Mouse (Mus musculus): Measurements from ENCODE around the gene Thrap3. TPM values are rescaled to one million over a fixed set of nuclear protein-coding genes. Genes with fewer than 3 reads are reported as not detected.

The Thrap3 gene
- total RNA-seq (2021), result 100 to 1,000 TPM; 149 to 158 TPM
- long read RNA-seq, experiment 1, full-length matches to known transcripts, result 24 of 54 reads
- long read RNA-seq, experiment 1, partial matches to known transcripts, result 8 of 54 reads
- long read RNA-seq, experiment 1, other reads (novel, unspliced or antisense), result 22 of 54 reads
- long read RNA-seq, experiment 2, full-length matches to known transcripts, result 9 of 26 reads
- long read RNA-seq, experiment 2, partial matches to known transcripts, result 1 of 26 reads
- long read RNA-seq, experiment 2, other reads (novel, unspliced or antisense), result 16 of 26 reads

GRCm38 (mm10) chr4:126202303-126203181, at the start of gene Thrap3:
TSS of gene Thrap3 (minus strand) at chr4:126202760.
- intact Hi-C loops (cut with DNase I), result loop anchor here (1.0 kb wide), 1 partner anchor 60 kb away; the partner anchor contains the start of gene Trappc3
- peak; percentile 99 for DNase-seq (ENCODE audit: extremely low spot score in 1 of 2, low spot score in 2 of 2)
- Histone ChIP-seq H3K27ac (peak within 1 kb of the TSS; percentile 99), H3K4me3 (peak within 1 kb of the TSS; percentile 73)
- TF ChIP-seq CTCF (IDR thresholded peaks at IDR 0.05), result no peak

GRCm38 (mm10) chr4:126251655-126252254, 49.2 kb upstream of the Thrap3 start:
- DNase-seq (ENCODE audit: extremely low spot score in 1 of 2, low spot score in 2 of 2), result no peak
- Histone ChIP-seq H3K4me3 (peak overlapping the region; percentile 19), H3K27ac (peak overlapping the region; percentile 89)
- intact Hi-C loops (cut with DNase I), result loop anchor here (5.0 kb wide), 1 partner anchor 149 kb away; the partner anchor contains the start of gene Stk40
- no peak; the same call in 1 of the 2 replicates for TF ChIP-seq CTCF (IDR thresholded peaks at IDR 0.05)

GRCm38 (mm10) chr4:126250659-126251058, 48.1 kb upstream of the Thrap3 start:
- Histone ChIP-seq H3K27ac (peak overlapping the region; percentile 89; the same call in 1 of the 2 replicates), H3K4me3 (no peak overlapping the region)
- DNase-seq (ENCODE audit: extremely low spot score in 1 of 2, low spot score in 2 of 2), result no peak
- intact Hi-C loops (cut with DNase I), result loop anchor here (5.0 kb wide), 1 partner anchor 148 kb away; the partner anchor contains the start of gene Stk40
- no peak for TF ChIP-seq CTCF (IDR thresholded peaks at IDR 0.05)

GRCm38 (mm10) chr4:126248261-126248868, 45.8 kb upstream of the Thrap3 start:
- no peak for DNase-seq (ENCODE audit: extremely low spot score in 1 of 2, low spot score in 2 of 2)
- Histone ChIP-seq H3K27ac (peak overlapping the region; percentile 72), H3K4me3 (no peak overlapping the region)
- TF ChIP-seq CTCF (IDR thresholded peaks at IDR 0.05), result no peak
- intact Hi-C loops (cut with DNase I), result no loop called here

- intact Hi-C loops (cut with DNase I), result no loop called here
- DNase-seq (ENCODE audit: extremely low spot score in 1 of 2, low spot score in 2 of 2), result peak in 1 of 2 experiments; percentile 49
- Histone ChIP-seq H3K4me3 (peak overlapping the region; percentile 5; the same call in 1 of the 2 replicates), H3K27ac (peak overlapping the region; percentile 74)
- no peak for TF ChIP-seq CTCF (IDR thresholded peaks at IDR 0.05)
These were observed 43.8 kb upstream of the Thrap3 start for GRCm38 (mm10) chr4:126246202-126246889.

- intact Hi-C loops (cut with DNase I), result no loop called here
- Histone ChIP-seq H3K4me3 (no peak overlapping the region), H3K27ac (no peak overlapping the region)
- no peak for DNase-seq (ENCODE audit: extremely low spot score in 1 of 2, low spot score in 2 of 2)
- TF ChIP-seq CTCF (IDR thresholded peaks at IDR 0.05), result no peak
These were observed 40.0 kb upstream of the Thrap3 start for GRCm38 (mm10) chr4:126242510-126242909.

- no peak overlapping the region for H3K4me3 ChIP-seq
- DNase-seq (ENCODE audit: extremely low spot score in 1 of 2, low spot score in 2 of 2), result no peak
- intact Hi-C loops (cut with DNase I), result no loop called here
- TF ChIP-seq CTCF (IDR thresholded peaks at IDR 0.05), result no peak
- peak overlapping the region; percentile 32; the same call in 1 of the 2 replicates for H3K27ac ChIP-seq
These were observed 39.4 kb upstream of the Thrap3 start for GRCm38 (mm10) chr4:126241956-126242355.

- no peak for DNase-seq (ENCODE audit: extremely low spot score in 1 of 2, low spot score in 2 of 2)
- no peak for TF ChIP-seq CTCF (IDR thresholded peaks at IDR 0.05)
- H3K27ac ChIP-seq, result peak overlapping the region; percentile 4
- H3K4me3 ChIP-seq, result no peak overlapping the region
- intact Hi-C loops (cut with DNase I), result no loop called here
These were observed 37.4 kb upstream of the Thrap3 start for GRCm38 (mm10) chr4:126239862-126240475.

- no peak; the same call in 1 of the 2 replicates for TF ChIP-seq CTCF (IDR thresholded peaks at IDR 0.05)
- no peak overlapping the region for H3K4me3 ChIP-seq
- H3K27ac ChIP-seq, result peak overlapping the region; percentile 90
- DNase-seq (ENCODE audit: extremely low spot score in 1 of 2, low spot score in 2 of 2), result peak; percentile 24 to 33
- intact Hi-C loops (cut with DNase I), result loop anchor here (2.0 kb wide), 1 partner anchor 17 kb away; no protein-coding TSS in a partner anchor
These were observed 35.2 kb upstream of the Thrap3 start for GRCm38 (mm10) chr4:126237721-126238242.

Data from left cerebral cortex, adult 2 months (tissue).